Mouse (Mus musculus): ENCODE results near the gene Wwc1. TPM values are rescaled to one million over a fixed set of nuclear protein-coding genes. Genes with fewer than 3 reads are reported as not detected.
A peak's percentile ranks its signal among the peaks of the same experiment; 100 is the strongest.

Wwc1 gene
- total and polyA plus RNA-seq, 2 experiments from 2014 or later = 13.8 to 21.2 TPM

- peaks cover 10% of the 10 kb centered on the region for H3K36me3 ChIP-seq (ENCODE audit: insufficient read depth)
- peak overlapping the region; percentile 78 for H3K27ac ChIP-seq (ENCODE audit: low read depth, low read length)
- no peak overlapping the region for H3K9ac ChIP-seq
- H3K9me3 ChIP-seq (ENCODE audit: low read length) = no peaks in the 10 kb centered on the region
- DNase-seq (peak; percentile 89), ATAC-seq (peak; percentile 88)
- no peak for TF ChIP-seq CTCF (IDR thresholded peaks at IDR 0.05; ENCODE audit: low read depth)
- H3K4me3 ChIP-seq (ENCODE audit: low read depth, low read length) = no peak overlapping the region
- WGBS = 6% methylated on average over 9 of the region's 9 CpGs
- H3K4me2 ChIP-seq (ENCODE audit: low read depth) = peak overlapping the region; percentile 3; the same call in 1 of the 2 replicates
- no peaks in the 10 kb centered on the region for H3K27me3 ChIP-seq (ENCODE audit: insufficient read depth, low read length)
- peaks cover 31% of the 10 kb centered on the region for H3K4me1 ChIP-seq (ENCODE audit: insufficient read depth)
Observed at GRCm38 (mm10) chr11:35864981-35865604, 115.2 kb downstream of the Wwc1 start.

GRCm38 (mm10) chr11:35863653-35864052, 116.7 kb downstream of the Wwc1 start:
- Histone ChIP-seq H3K9ac (no peak overlapping the region), H3K9me3 (ENCODE audit: low read length) (no peaks in the 10 kb centered on the region), H3K4me3 (ENCODE audit: low read depth, low read length) (no peak overlapping the region), H3K36me3 (ENCODE audit: insufficient read depth) (peaks cover 18% of the 10 kb centered on the region), H3K4me1 (ENCODE audit: insufficient read depth) (peaks cover 31% of the 10 kb centered on the region), H3K27me3 (ENCODE audit: insufficient read depth, low read length) (no peaks in the 10 kb centered on the region), H3K4me2 (ENCODE audit: low read depth) (no peak overlapping the region), H3K27ac (ENCODE audit: low read depth, low read length) (no peak overlapping the region)
- DNase-seq (no peak), ATAC-seq (no peak)
- TF ChIP-seq CTCF (IDR thresholded peaks at IDR 0.05; ENCODE audit: low read depth) = no peak
- WGBS = 65% methylated on average over 5 of the region's 5 CpGs

GRCm38 (mm10) chr11:35857395-35858067, 122.8 kb downstream of the Wwc1 start:
- no peak for ATAC-seq
- 48% methylated on average over 12 of the region's 12 CpGs for WGBS

GRCm38 (mm10) chr11:35856359-35857040, 123.8 kb downstream of the Wwc1 start:
- no peak overlapping the region for H3K4me2 ChIP-seq (ENCODE audit: low read depth)
- DNase-seq = peak; percentile 88
- 12% methylated on average over 11 of the region's 11 CpGs for WGBS
- H3K9ac ChIP-seq = peak overlapping the region; percentile 26; the same call in 1 of the 2 replicates
- peak; percentile 95 for ATAC-seq
- H3K27ac ChIP-seq (ENCODE audit: low read depth, low read length) = peak overlapping the region; percentile 87
- no peaks in the 10 kb centered on the region for H3K9me3 ChIP-seq (ENCODE audit: low read length)
- no peaks in the 10 kb centered on the region for H3K27me3 ChIP-seq (ENCODE audit: insufficient read depth, low read length)
- H3K4me1 ChIP-seq (ENCODE audit: insufficient read depth) = peaks cover 25% of the 10 kb centered on the region
- TF ChIP-seq CTCF (IDR thresholded peaks at IDR 0.05; ENCODE audit: low read depth) = no peak
- H3K36me3 ChIP-seq (ENCODE audit: insufficient read depth) = peaks cover 24% of the 10 kb centered on the region
- no peak overlapping the region for H3K4me3 ChIP-seq (ENCODE audit: low read depth, low read length)

More at GRCm38 (mm10) chr11:35857395-35858067, 122.8 kb downstream of the Wwc1 start:
- Histone ChIP-seq H3K36me3 (ENCODE audit: insufficient read depth) (peaks cover 17% of the 10 kb centered on the region), H3K4me3 (ENCODE audit: low read depth, low read length) (no peak overlapping the region), H3K27me3 (ENCODE audit: insufficient read depth, low read length) (no peaks in the 10 kb centered on the region), H3K27ac (ENCODE audit: low read depth, low read length) (peak overlapping the region; percentile 87), H3K9me3 (ENCODE audit: low read length) (no peaks in the 10 kb centered on the region), H3K4me1 (ENCODE audit: insufficient read depth) (peaks cover 25% of the 10 kb centered on the region), H3K4me2 (ENCODE audit: low read depth) (no peak overlapping the region), H3K9ac (no peak overlapping the region)
- no peak for TF ChIP-seq CTCF (IDR thresholded peaks at IDR 0.05; ENCODE audit: low read depth)
- peak; percentile 52 for DNase-seq

- WGBS = 17% methylated on average over 7 of the region's 9 CpGs
- Histone ChIP-seq H3K4me2 (ENCODE audit: low read depth) (no peak overlapping the region), H3K27ac (ENCODE audit: low read depth, low read length) (peak overlapping the region; percentile 87), H3K27me3 (ENCODE audit: insufficient read depth, low read length) (no peaks in the 10 kb centered on the region), H3K4me1 (ENCODE audit: insufficient read depth) (peaks cover 25% of the 10 kb centered on the region), H3K4me3 (ENCODE audit: low read depth, low read length) (no peak overlapping the region), H3K9ac (no peak overlapping the region), H3K36me3 (ENCODE audit: insufficient read depth) (peaks cover 30% of the 10 kb centered on the region), H3K9me3 (ENCODE audit: low read length) (no peaks in the 10 kb centered on the region)
- TF ChIP-seq CTCF (IDR thresholded peaks at IDR 0.05; ENCODE audit: low read depth) = no peak
- peak; percentile 69 for DNase-seq
- peak; percentile 9; the same call in 1 of the 2 replicates for ATAC-seq
Observed at GRCm38 (mm10) chr11:35855567-35855966, 124.8 kb downstream of the Wwc1 start.

- WGBS = 38% methylated on average over 5 of the region's 5 CpGs
- DNase-seq = no peak
- Histone ChIP-seq H3K9ac (no peak overlapping the region), H3K9me3 (ENCODE audit: low read length) (no peaks in the 10 kb centered on the region), H3K4me2 (ENCODE audit: low read depth) (no peak overlapping the region), H3K27me3 (ENCODE audit: insufficient read depth, low read length) (no peaks in the 10 kb centered on the region), H3K27ac (ENCODE audit: low read depth, low read length) (peak overlapping the region; percentile 59), H3K36me3 (ENCODE audit: insufficient read depth) (peaks cover 35% of the 10 kb centered on the region), H3K4me1 (ENCODE audit: insufficient read depth) (peaks cover 25% of the 10 kb centered on the region), H3K4me3 (ENCODE audit: low read depth, low read length) (no peak overlapping the region)
- ATAC-seq = peak; percentile 19; the same call in 1 of the 2 replicates
- no peak for TF ChIP-seq CTCF (IDR thresholded peaks at IDR 0.05; ENCODE audit: low read depth)
Observed at GRCm38 (mm10) chr11:35854941-35855340, 125.4 kb downstream of the Wwc1 start.
